Mouse (Mus musculus) v-Abl transformed pro-B cells (cell line): ENCODE results near the gene Patl2.
"Not testable (repeated sequence)": the region's sequence is repeated elsewhere in the genome, so short reads cannot be mapped to it uniquely, and the experiment has no call there.

ENCODE experiments used
- in situ Hi-C, 2 experiments: fragments of 400-800 bp; cut with MboI; formaldehyde crosslinking; loops; one replicate each; pipeline ENCODE4 v1.15.1; 2025; ENCODE audit not compliant: unreplicated experiment in 2 of 2

The Patl2 gene

DNA sequence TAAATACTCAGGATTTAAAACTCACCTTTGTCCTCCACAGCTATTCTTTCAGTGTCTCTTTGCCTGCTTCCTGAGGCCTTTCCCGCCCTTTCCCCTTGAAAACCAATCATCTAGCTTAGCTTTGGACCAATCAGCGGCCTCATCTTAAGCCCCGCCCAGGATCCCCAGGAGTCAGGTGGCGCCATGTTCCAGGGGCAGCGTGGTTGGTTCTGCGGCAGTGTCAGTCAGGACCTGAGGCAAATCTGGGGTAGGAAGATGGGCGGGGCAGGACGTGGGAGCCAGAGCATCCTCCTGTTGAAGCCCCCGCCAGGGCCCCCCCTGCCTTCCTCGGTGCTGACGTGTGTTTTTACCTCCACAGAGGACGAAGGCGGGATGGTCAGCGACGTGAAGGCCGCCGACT lies at the start of gene Patl2, which contains the start of gene Terb2:
Patl2 (minus strand) TSS at position 84 of the 400 bp plus-strand sequence.
Terb2 (plus strand) TSS at position 167 of the 400 bp plus-strand sequence.
- in situ Hi-C loops, result loop anchor here in 1 of 2 experiments (25.0 kb wide), 1 partner anchor 576 kb away; the partner anchor contains the start of gene Sqor

GRCm38 (mm10) chr2:122235425-122235824 lies 49.4 kb upstream of the Patl2 start:
- in situ Hi-C loops, result loop anchor here in 1 of 2 experiments (10.0 kb wide), 1 partner anchor 139 kb away; no protein-coding TSS in a partner anchor

DNA sequence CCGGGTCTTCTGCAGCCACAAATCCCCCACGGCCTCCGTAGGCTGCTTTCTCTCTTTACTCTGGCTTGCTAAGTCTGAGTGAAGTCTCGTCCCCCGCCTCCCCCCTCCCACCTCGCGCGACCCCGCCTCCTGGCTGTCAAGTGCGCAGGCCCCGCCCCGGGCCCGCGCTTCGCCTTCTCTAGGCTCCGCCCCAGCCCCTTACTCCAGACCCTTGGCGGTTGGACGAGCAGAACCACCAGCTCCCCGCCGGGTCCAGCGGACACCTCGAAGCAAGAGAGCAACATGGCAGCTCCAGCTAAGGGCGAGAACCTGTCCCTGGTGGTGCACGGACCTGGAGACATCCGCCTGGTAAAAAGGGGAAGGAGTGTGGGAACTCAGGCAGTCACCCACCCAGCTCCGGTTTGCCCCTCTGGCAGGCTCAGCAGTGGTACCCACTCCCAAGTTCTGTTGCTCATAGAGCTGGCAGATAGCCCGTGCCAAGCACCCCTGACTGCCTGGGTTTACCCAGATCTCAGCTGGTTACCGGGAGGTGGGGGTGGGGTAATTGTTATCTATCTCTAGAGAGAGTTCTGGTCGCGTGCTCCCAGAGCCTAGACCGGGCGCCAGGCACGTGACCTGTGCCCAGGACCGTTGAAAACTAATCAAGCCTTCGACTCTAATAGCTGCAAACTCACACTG lies 48.8 kb upstream of the Patl2 start, which contains the start of gene Sord:
Sord (plus strand) TSS at position 139 of the 678 bp plus-strand sequence.
- in situ Hi-C loops, result loop anchor here in 1 of 2 experiments (10.0 kb wide), 1 partner anchor 140 kb away; no protein-coding TSS in a partner anchor

DNA sequence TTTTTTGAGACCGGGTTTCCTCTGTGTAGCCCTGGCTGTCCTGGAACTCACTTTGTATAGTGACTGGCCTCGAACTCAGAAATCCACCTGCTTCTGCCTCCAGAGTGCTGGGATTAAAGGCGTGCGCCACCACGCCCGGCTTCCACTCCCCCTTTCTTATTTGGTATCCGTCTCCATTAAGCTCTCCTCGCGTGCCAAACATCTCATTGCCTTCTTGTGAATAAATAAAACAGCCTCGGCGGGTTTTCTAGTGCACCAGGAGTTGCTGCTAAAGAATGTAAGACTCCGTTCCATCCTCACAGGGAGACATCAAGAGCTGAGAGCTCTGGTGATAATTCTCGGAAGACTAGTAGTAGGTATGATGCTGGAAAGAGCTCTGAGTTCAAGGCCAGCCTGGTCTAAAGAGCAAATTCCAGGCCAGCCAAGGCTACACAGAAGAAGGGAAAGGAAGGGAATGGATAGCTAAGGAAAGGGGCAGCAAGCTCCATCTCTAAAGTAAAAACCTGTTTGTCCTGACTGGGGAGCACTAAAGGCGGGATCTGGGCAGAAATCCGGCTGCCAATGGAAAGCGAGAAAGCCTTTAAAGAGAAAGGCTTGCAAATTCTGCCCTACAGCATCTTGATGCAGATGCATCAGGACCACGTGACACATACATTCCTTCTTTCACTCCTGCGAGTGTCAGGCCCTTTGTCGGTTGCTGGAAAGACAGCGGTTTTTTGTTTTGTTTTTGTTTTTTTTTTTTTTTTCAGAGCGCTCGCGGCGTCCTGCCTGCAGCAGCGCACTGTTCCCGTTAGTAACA lies 48.0 kb upstream of the Patl2 start:
- in situ Hi-C loops, result loop anchor here in 1 of 2 experiments (10.0 kb wide), 1 partner anchor 141 kb away; no protein-coding TSS in a partner anchor

DNA sequence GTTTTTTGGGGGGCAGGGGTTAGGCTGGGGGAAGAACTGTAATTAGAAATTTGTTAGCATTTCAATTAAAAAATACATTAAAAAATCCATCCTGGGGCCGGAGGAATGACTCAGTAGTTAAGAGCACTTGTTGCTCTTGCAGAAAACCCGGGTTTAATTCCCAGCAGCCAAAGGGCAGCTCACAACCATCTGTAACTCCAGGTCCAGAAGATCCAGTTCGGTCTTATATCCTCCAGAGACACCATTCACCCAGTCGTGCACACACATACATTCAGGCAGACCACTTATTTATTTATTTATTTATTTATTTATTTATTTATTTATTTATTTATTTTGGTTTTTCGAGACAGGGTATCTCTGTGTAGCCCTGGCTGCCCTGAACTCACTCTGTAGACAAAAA lies 47.4 kb upstream of the Patl2 start:
- in situ Hi-C loops, result loop anchor here in 1 of 2 experiments (10.0 kb wide), 1 partner anchor 141 kb away; no protein-coding TSS in a partner anchor

GRCm38 (mm10) chr2:122231616-122232015 lies 45.6 kb upstream of the Patl2 start:
- in situ Hi-C loops, result loop anchor here in 1 of 2 experiments (10.0 kb wide), 1 partner anchor 143 kb away; no protein-coding TSS in a partner anchor

- in situ Hi-C loops, result loop anchor here in 1 of 2 experiments (10.0 kb wide), 1 partner anchor 144 kb away; no protein-coding TSS in a partner anchor
Observed at GRCm38 (mm10) chr2:122230395-122230794, 44.4 kb upstream of the Patl2 start.

- in situ Hi-C loops, result no loop called here
Observed at GRCm38 (mm10) chr2:122223654-122224053, 37.7 kb upstream of the Patl2 start.

- in situ Hi-C loops, result no loop called here
Observed at GRCm38 (mm10) chr2:122222272-122222671, 36.3 kb upstream of the Patl2 start.

DNA sequence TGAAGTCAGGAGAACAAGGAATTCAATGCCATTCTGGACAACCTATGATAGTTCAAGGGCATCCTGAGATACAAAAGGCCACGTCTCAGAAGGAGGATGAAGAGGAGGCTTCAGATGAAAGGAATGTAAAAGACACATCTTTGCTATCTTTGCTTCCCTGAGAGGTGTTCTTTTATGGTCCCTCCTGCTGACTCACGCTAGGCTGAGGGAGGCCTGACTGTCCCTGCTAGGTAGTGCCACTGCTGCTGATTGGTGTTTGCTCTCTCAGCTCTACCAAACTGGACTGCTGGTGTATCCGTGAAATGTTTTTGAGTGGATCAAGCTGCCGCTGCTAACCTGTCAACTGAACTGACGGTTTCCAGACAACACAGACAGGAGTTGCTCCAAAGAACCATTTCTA lies 35.8 kb upstream of the Patl2 start:
- in situ Hi-C loops, result no loop called here

DNA sequence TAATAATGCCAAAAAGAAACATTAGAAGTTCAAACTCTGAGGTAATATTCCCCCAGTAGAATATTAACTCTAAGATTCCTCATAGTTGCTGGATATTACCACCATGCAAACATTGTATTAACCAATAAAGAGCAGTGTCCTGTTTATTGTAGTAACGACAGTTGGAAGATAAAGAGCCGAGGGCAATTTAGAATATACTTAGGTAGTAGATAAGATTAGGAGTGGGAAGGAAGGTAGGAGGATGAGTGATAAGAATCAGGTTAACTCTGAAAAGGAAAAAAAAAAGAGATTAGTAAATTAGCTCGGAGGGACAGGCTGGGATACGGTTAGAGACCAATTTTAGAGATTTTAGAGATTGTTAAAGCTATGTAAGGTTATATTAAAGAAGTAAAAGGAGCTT lies 35.4 kb upstream of the Patl2 start:
- in situ Hi-C loops, result no loop called here

DNA sequence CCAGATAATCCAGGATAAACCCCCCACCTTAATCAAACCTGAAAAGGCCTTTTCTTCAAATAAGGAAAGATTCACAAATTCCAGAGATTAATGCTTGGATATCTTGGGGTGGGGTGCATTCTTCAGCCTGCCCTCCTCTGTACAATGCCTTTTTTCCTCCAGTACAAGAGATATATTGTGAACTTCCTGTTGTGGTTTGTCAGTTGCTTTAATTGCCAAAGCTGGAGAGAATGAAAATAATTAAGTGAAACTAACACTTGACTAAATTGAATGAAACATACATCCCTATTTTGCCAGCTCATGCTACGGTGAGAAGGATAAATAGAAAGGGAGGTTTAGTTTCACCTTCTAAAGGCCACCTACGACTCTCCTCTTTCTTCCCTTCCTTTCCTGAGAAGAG lies 32.2 kb upstream of the Patl2 start:
- in situ Hi-C loops, result no loop called here

DNA sequence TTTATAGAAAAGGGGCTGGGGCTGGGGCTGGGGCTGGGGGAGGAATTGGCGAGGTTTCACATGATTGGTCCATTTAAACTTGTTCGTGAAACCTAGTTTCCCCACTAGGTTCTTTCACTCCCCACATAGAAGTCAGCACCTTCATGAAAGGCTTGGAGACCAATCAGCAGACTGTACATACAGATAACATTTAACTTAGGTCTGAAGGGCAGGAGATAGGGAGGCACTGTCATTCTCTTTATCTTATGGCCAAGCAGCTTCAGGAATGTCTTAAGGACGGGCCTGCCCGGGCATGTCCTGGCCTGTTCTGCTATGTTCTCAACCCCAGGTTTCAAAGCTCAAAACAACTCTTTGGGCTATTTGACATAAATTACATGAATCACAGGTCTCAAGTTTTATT lies 31.1 kb upstream of the Patl2 start:
- in situ Hi-C loops, result not testable (repeated sequence)

DNA sequence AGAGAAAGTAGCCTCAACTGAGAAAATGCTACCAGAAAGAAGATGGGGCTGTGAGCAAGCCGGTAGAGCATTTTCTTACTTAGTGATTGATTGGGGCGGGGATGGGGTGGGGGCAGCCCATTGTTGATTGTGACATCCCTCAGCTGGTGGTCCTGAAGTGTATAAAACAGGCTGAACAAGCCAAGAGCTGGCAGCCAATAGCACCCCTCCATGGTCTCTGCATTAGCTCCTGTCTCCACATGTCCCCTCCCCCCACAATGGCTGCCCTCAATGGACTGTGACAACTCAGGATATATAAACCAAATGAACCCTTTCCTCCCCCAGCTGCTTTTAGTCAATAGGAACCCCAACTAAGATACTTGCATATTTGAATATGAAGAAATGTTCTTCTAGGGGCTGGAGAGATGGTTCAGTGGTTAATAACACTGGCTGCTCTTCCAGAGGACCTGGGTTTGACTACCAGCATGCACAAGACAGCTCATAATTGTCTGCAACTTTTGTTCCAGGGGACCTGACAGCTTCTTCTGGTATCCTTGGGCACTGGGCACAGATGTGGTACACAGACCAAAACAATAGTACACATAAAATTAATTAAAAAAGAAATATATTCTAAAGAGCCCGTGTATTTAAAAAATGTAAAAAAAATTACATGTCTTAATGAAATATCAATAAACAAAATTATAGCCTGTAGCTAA lies 24.7 kb upstream of the Patl2 start:
- in situ Hi-C loops, result no loop called here

DNA sequence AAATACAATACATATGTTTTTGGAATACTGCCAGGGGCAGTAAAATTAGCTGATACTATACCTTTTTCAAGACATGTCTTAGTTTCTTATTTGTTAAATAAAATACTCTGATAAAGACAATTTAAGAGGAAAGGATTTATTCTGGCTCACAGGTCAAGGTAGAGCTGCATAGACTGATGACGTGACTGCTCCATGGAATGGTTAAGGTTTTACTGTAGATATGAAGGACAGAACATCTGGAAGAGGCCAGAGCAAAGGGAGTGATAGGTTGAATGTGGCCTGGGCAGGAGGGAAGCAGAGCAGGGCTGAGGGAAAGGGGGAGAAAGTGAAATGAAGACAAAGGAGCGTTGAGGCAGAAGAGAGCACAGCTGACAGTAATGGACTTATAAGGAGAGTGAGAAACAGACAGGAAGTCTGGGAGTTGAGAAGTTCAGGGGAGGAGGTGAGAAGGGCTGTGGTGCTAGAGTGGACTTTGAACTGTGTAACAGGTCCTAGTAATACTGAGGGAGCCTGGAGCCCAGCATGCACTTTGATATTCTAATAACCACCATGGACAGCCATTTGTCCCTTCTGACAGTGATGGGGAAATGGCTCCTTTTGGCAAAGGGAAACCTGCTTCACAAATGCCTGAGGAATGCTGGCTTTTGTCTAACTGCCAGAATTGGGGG lies 20.6 kb upstream of the Patl2 start:
- in situ Hi-C loops, result no loop called here

DNA sequence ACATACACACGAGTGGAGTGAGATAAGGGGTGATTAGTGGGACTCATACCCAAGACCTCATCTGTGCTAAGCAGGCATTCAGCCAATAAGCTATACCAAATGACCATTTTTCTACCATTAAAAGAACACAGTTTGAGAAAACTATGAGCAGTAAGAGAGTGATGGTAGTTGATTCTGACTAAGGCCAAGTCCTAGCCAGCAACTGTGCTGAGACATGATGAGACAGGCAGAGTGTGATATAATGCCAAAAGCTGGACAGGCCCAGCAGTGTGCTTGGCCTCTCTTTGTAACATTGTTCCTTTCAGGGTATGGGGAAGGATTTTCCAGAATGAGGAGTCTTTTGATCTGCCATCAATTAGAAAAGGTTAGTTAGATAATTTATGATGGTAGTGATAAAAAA lies 15.5 kb upstream of the Patl2 start:
- in situ Hi-C loops, result loop anchor here in 1 of 2 experiments (5.0 kb wide), 1 partner anchor 41 kb away; no protein-coding TSS in a partner anchor

GRCm38 (mm10) chr2:122194509-122194929 lies 8.5 kb upstream of the Patl2 start:
- in situ Hi-C loops, result loop anchor here (5.0 to 25.0 kb wide), 6 partner anchors 48 to 568 kb away; partner anchors contain the start of genes Duox2 (in 1 of the 2), Duoxa2 (in 1 of the 2) and Sqor (in 1 of the 2)

DNA sequence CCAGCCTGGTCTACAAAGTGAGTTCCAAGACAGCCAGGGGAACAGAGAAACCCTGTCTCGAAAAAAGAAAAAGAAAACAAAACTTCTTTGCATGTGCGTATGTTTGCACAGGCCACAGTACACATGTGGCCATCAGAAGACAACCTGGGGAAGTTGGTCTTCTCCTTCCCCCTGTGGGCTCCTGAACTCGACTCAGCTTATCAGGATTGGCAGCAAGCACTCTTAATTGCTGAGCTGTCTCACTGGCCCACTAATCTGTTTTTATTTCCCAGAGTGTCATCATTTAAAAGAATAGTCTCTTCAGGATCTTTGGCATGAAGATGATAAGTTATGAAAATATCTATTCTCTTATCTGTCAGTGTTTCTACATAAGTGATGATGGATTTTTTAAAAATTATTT lies 5.9 kb upstream of the Patl2 start:
- in situ Hi-C loops, result loop anchor here (5.0 to 25.0 kb wide), 6 partner anchors 50 to 570 kb away; partner anchors contain the start of genes Duox2 (in 1 of the 2), Duoxa2 (in 1 of the 2) and Sqor (in 1 of the 2)

DNA sequence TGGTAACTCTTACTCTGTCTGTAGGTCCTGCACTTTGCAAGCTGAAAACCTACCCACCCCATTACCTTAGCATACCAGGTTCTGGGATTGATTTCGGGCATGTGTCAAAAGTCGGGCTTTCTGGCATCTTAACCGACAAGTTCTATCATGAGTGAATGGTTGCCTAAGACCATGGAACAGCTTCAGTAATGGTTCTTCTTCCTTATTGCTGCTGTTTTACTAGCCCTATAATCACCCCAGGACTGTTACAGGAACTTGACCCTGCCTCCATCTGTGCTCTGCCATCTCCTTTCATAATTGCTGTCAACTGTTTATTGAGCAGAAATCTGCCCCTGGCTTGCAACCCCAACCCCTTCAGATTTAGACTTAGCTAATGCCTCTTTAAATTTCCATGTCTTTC lies 762 bp upstream of the Patl2 start:
- in situ Hi-C loops, result loop anchor here in 1 of 2 experiments (25.0 kb wide), 1 partner anchor 576 kb away; the partner anchor contains the start of gene Sqor
